Mouse (Mus musculus) kidney, adult 2 months (tissue): Measurements from ENCODE around the gene Adgrd1. TPM values are rescaled to one million over a fixed set of nuclear protein-coding genes. Genes with fewer than 3 reads are reported as not detected.
A peak's percentile ranks its signal among the peaks of the same experiment; 100 is the strongest.

Source experiments
- DNase-seq: peaks from one replicate; pipeline ENCODE4 v3.0.0; 2021
- H3K27ac ChIP-seq: fragments of 200-500 bp; 2 replicates; pipeline ENCODE4 v1.5.1; 2012; ENCODE audit warnings: low read depth, low read length, control low read depth, inconsistent platforms; ENCODE audit not compliant: insufficient read depth
- H3K27me3 ChIP-seq: fragments of 200-500 bp; replicated peaks from 2 replicates; pipeline ENCODE4 v1.6.1; 2012; ENCODE audit warnings: mild to moderate bottlenecking, moderate library complexity, low read length, inconsistent platforms; ENCODE audit not compliant: control insufficient read depth, insufficient read depth
- H3K36me3 ChIP-seq: fragments of 200-500 bp; 2 replicates; pipeline ENCODE4 v1.6.1; 2012; ENCODE audit warnings: mild to moderate bottlenecking, moderate library complexity, low read length, inconsistent platforms; ENCODE audit not compliant: control insufficient read depth, insufficient read depth
- H3K4me1 ChIP-seq: fragments of 200-500 bp; 2 replicates; pipeline ENCODE4 v1.6.1; 2011; ENCODE audit warnings: low read length; ENCODE audit not compliant: control insufficient read depth, insufficient read depth
- H3K4me3 ChIP-seq: fragments of 200-500 bp; 2 replicates; pipeline ENCODE4 v1.5.1; 2011; ENCODE audit warnings: mild to moderate bottlenecking, low read depth, low read length, control low read depth; ENCODE audit not compliant: insufficient read depth
- CTCF ChIP-seq: fragments of 200-500 bp; conservative IDR thresholded peaks from 2 replicates; pipeline ENCODE4 v1.5.1; 2011; ENCODE audit warnings: low read depth, mild to moderate bottlenecking, control low read depth, low read length, moderate library complexity, mixed read lengths; ENCODE audit not compliant: insufficient read depth, insufficient read length
- POLR2A ChIP-seq: fragments of 200-500 bp; IDR thresholded peaks from one replicate; pipeline ENCODE4 v1.6.1; 2011; ENCODE audit warnings: low read depth, low read length, control low read depth
- WGBS: fragments of 180-500 bp; shearing (Covaris S2); methylation state at CpG from one replicate; pipeline ENCODE4 v1.1.7; 2018; 5-methylcytosine and 5-hydroxymethylcytosine counted together
- polyA plus RNA-seq: library from polyadenylated mRNA; depleted of rRNA; stranded (reverse); fragments of >200 nt; gene quantifications from 2 replicates; pipeline ENCODE4 v1.2.3, GENCODE M21; 2012

The Adgrd1 gene
- polyA plus RNA-seq, 1 experiment, result 1.1 TPM

GRCm38 (mm10) chr5:129218222-129218505, 121.6 kb downstream of the Adgrd1 start:
- Histone ChIP-seq H3K4me3 (no peak overlapping the region), H3K4me1 (no peaks in the 10 kb centered on the region), H3K36me3 (no peaks in the 10 kb centered on the region), H3K27ac (no peak overlapping the region), H3K27me3 (no peaks in the 10 kb centered on the region)
- TF ChIP-seq CTCF (no peak), POLR2A (no peak)
- WGBS, result 12% methylated on average over 3 of the region's 3 CpGs
- no peak for DNase-seq

DNA sequence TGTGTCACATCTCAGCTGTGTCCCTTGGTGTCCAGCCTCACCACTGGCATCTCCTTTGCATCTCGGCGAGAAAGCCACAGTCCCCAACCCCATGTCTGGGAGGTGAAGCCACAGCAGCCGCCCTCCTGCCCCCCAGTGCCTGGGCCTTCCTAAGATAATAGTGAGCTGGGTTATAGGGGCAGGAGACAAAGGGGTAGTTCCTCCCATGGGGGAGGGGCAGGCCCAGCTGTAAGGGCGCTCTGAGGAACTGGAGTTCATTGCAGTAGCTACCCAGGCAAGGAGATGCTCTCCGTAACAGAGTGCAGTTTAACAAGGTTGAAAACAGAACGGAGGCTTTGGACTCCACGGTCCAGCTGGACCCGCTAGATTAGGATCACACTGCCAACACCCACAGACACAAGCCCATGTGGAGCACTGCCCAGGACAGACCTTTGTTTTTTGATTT, 122.0 kb downstream of the Adgrd1 start:
- no peaks in the 10 kb centered on the region for H3K36me3 ChIP-seq
- H3K27me3 ChIP-seq, result no peaks in the 10 kb centered on the region
- H3K4me3 ChIP-seq, result no peak overlapping the region
- no peak overlapping the region for H3K27ac ChIP-seq
- 21% methylated on average over 8 of the region's 8 CpGs for WGBS
- peak; percentile 56 for DNase-seq
- no peaks in the 10 kb centered on the region for H3K4me1 ChIP-seq
- TF ChIP-seq CTCF, result no peak
- no peak for TF ChIP-seq POLR2A

DNA sequence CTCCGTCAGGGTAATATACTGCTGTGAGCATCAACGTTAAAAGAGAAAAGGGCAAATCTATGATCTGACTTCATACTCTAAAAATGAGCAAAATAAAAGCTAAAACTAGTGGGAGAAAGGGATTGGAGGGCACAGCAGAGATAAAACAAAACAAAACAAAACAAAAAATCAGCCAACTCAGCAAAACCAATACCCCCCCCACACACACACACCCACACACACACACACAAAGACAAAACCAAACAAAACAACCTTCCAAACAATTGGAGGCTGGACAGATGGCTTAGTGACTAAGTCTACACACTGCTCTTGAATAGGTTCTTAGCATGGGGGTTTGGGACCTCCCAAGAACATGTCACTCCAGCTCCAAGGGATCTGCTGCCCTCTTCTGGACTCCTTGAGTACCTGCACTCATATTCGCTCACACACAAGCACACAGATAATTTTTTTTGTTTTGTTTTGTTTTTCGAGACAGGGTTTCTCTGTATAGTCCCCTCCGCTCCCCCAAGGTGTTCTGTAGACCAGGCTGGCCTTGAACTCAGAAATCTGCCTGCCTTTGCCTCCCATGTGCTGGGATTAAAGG, 122.7 kb downstream of the Adgrd1 start:
- TF ChIP-seq CTCF (no peak), POLR2A (no peak)
- 83% methylated on average over 5 of the region's 5 CpGs for WGBS

DNA sequence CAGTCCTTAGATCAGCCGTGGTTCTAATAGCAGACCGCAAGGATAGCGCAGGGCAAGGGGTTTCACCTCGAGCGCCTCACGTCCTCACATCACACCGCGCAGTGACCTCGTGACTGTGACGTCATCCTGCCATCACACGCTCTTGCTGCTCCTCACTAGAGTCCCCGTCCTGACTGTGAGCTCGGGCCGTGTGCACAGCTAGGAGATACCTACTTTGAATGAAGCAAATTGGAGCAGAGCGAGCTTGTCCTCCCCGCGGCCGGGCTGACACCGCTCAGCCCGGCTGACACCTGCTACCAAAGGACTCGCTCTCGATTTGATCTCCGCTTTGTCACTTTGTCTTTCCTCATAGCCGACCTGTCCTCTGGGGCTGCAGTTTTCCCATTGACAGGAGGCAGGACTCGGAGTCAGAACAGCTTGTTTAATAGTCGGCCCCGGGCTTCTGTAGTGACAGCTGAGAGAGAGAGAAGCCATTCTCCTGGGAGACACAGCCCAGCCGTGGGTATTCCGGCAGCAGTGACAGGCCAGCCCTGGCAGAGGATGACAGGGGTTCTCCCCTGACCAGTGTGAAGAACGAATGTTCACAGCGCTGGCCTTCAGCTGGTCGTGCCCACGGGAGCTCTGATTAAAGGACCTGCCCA, 129.4 kb downstream of the Adgrd1 start:
- H3K4me3 ChIP-seq, result no peak overlapping the region
- H3K27me3 ChIP-seq, result no peaks in the 10 kb centered on the region
- no peak for DNase-seq
- 79% methylated on average over 33 of the region's 33 CpGs for WGBS
- no peak overlapping the region for H3K27ac ChIP-seq
- no peaks in the 10 kb centered on the region for H3K36me3 ChIP-seq
- H3K4me1 ChIP-seq, result no peaks in the 10 kb centered on the region
- TF ChIP-seq CTCF (no peak), POLR2A (no peak)

More for the DNA sequence above, 122.7 kb downstream of the Adgrd1 start:
- Histone ChIP-seq H3K27me3 (no peaks in the 10 kb centered on the region), H3K36me3 (no peaks in the 10 kb centered on the region), H3K27ac (no peak overlapping the region), H3K4me1 (no peaks in the 10 kb centered on the region), H3K4me3 (no peak overlapping the region)
- no peak for DNase-seq

GRCm38 (mm10) chr5:129228171-129228570, 131.6 kb downstream of the Adgrd1 start:
- 93% methylated on average over 2 of the region's 2 CpGs for WGBS
- H3K4me1 ChIP-seq, result no peaks in the 10 kb centered on the region
- H3K27me3 ChIP-seq, result no peaks in the 10 kb centered on the region
- no peak for DNase-seq
- H3K36me3 ChIP-seq, result no peaks in the 10 kb centered on the region
- no peak overlapping the region for H3K4me3 ChIP-seq
- H3K27ac ChIP-seq, result no peak overlapping the region
- TF ChIP-seq POLR2A (no peak), CTCF (no peak)

DNA sequence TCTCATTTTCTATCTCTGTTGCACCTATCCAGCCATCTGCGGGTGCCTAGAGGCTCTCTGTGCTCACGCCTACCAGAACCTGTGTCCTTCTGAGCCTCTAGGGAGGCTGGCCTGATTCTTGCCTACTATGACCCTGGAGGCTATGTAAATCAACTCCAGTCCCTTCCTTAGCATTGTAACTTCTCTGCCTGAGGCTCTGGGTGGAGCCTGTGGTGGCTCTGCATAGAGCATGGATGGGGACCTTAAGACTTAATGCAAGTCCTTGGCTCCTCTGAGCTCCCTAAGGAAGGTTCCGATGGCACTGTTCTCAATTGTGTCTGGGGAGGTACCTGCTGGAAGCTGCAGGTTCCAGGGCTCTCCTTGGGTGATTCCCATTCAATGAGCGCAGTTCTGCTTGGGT, 136.8 kb downstream of the Adgrd1 start:
- no peak for TF ChIP-seq CTCF
- no peak for TF ChIP-seq POLR2A
- Histone ChIP-seq H3K27ac (no peak overlapping the region), H3K4me1 (no peaks in the 10 kb centered on the region), H3K36me3 (no peaks in the 10 kb centered on the region), H3K4me3 (no peak overlapping the region), H3K27me3 (no peaks in the 10 kb centered on the region)
- no peak for DNase-seq
- 96% methylated on average over 4 of the region's 4 CpGs for WGBS

- no peak overlapping the region for H3K27ac ChIP-seq
- 85% methylated on average over 7 of the region's 7 CpGs for WGBS
- no peaks in the 10 kb centered on the region for H3K36me3 ChIP-seq
- no peaks in the 10 kb centered on the region for H3K27me3 ChIP-seq
- no peak for DNase-seq
- H3K4me1 ChIP-seq, result no peaks in the 10 kb centered on the region
- TF ChIP-seq CTCF (no peak), POLR2A (no peak)
- H3K4me3 ChIP-seq, result no peak overlapping the region
Observed at GRCm38 (mm10) chr5:129233881-129234432, 137.4 kb downstream of the Adgrd1 start.
